Mouse (Mus musculus) spleen, adult 12 weeks (tissue): ENCODE results near the gene Nol7.

Source experiments
- DNase-seq: peaks from one replicate; pipeline ENCODE4 v3.0.0; 2022; ENCODE audit warnings: low spot score

Gene Nol7

DNA sequence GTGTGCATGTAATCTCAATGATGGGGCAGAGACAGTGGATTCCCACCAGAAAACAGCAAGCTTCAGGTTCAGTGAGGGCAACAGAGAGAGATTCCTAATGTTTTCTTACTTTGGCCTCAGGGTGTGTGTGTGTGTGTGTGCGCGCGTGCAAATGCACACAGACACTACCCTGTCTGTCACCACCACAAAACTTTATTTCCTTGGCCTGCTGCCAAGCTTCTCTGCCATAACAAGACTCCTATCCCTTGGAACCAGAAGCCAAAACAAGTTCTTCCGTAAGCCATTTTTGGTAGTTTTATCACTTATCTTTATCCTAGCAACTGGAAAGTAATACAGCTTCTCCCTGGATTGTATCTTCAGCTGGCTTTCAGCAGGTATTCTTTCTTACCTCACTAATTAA is 30.2 kb downstream of the Nol7 start:
- no peak for DNase-seq

DNA sequence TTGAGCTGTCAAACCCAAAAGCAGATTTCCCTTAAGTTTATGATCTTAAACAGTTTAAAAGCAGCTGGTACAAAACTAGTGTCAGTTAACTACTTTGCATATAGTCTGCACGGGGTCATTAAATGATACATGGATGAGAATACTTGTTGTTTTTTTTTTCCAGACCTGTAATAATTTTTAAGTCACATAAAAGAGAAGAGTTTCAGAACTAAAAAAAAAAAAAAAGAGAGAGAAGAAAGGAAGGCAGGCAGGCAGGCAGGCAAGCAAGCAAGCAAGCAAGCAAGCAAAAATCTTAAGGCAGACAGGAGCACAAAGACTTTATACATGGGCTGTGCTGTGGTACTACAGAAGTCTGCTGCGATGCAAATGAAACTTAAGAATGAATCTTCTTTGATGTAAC is 35.2 kb downstream of the Nol7 start:
- DNase-seq = no peak

DNA sequence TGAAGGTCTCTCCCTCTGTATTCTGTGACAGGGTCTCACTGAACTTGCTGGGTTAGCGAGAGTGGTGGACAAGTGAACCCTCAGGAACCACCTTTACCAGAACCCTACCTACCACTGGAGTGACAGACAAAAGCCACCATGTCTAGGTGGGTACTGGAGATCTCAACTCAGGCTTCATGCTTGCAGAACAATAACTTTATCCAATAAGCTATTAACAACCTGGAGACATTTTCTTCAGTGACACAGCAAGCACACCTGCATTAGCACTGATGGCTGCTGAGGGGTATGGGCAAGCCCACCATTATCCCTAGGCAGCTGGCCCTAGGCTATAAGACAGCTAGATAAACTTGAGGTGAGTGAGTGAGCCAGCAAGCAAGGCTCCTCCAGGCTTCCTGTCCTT is 42.2 kb downstream of the Nol7 start:
- no peak for DNase-seq

DNA sequence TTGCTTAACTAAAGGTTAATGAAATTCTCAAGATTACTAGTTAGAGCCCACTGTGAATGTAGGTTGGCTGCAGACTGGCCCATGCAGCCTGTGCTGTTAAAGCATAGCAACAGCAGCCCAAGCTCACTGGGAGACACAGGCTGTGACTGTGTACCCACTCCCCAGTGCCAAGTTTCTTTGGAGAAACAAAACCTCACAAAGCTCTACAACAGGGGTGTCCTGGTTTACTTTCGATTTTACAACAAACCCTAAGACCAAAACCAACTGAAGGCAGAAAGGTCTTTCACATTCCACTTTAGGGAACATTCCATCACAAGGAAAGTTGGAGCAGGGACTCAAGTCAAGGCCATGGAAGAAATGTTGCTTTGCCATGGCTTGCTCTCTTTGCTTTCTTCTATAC is 44.4 kb downstream of the Nol7 start:
- no peak for DNase-seq

DNA sequence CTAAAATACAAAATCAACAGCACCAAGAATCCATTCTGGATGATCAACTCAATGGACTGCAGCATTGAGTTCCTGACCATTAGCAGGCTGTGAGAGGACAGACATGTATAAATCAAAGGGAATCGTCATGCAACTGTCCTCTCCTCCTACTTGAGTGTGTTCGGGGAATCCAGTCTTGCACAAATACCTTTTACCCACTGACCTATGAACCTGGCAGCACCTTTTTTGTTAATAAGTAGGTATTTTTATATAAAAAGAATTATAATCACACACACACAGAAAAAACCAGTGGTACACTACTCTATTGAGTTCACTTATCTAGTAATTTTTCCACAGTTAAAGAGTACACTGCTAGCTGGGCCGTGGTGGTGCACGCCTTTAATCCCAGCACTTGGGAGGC is 45.5 kb downstream of the Nol7 start:
- no peak for DNase-seq

DNA sequence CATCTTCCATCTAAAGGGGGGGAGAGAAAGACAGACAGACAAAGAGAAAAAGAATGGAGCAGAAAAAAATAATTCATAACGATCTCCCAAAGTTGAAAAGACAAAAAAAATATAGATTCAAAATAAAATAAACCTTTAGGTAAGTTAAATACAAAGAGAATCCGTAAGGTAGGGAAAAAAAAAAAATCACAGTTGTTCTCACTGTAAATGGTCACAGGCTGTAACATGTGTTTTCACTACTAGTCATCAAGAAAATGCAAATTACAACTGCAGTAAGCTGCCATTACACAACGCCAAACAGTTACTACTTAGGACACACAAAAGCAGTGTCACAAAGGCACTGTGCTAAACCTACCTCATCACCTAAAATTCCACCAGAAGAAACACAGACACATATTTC is 46.5 kb downstream of the Nol7 start:
- DNase-seq = no peak

DNA sequence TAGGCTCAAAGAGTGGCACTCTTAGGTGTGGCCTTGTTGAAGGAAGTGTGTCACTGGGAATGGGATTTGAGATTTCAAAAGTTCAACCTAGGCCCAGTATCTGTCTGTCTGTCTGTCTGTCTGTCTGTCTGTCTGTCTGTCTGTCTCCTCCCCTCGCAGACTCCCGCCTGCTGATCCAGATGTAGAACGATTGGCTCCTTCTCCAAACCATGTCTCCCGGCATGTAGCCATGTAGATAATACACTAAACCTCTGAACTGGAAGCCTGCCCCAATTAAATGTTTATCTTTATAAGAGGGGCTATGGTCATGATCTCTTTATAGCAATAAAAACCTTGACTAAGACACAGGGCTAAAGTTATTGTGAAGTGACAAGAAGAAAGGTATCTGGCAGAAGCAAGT is 47.6 kb downstream of the Nol7 start:
- DNase-seq = no peak

- no peak for DNase-seq
Observed at GRCm38 (mm10) chr13:43447721-43448120, 49.5 kb downstream of the Nol7 start.

GRCm38 (mm10) chr13:43450686-43451085 is 52.5 kb downstream of the Nol7 start:
- no peak for DNase-seq

DNA sequence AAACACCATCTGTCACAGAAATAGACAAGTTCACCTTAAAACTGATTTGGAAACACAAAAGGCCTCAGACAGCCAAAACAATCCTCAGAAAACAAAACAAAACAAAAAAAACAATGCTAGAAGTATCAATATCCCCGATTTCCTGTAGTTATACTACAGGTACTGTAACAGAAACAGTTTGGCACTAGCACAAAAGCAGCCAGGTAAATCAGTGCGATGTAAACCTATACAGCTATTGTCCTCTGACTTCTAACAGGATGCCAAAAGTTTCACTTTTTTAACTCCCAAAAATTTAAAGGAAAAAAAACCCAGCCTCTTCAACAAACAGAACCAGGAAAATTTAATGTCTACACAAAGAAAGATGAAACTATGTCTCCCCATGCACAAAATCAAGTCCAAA is 54.0 kb downstream of the Nol7 start:
- DNase-seq = no peak

DNA sequence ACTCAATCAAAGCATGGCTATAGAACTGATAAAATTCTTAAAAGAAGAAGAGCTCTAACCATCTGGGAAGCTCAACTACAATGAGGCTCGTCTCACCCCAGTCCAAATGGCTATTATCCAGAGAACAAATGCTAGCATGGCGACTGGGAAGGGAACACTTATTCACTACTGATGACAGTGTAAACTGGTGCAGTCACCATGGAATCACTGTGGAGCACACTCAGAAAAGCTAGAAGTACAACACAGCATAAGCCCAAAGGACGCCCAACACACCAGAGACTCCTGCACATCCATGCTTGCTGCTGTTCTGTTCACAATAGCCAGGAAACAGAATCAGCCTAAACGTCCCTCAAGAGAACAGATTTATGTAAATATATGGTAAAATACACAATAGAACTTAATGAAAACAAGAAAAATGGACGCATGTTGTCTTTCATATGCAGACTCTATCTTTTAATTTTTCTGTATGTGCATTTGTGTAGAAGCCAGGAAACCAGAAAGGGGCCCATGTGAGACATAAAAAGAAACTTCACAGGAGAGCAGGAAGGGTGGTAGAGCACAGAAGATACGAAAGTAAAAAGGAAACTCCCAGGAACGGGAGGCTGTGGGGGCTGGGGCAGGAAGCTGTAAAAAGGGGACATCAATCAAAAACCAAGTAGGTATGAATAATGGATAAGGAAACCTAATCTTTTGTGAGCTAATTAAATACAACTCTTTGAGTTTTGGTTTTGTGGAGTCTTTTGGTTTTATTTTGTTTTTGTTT is 54.8 kb downstream of the Nol7 start:
- DNase-seq = no peak

DNA sequence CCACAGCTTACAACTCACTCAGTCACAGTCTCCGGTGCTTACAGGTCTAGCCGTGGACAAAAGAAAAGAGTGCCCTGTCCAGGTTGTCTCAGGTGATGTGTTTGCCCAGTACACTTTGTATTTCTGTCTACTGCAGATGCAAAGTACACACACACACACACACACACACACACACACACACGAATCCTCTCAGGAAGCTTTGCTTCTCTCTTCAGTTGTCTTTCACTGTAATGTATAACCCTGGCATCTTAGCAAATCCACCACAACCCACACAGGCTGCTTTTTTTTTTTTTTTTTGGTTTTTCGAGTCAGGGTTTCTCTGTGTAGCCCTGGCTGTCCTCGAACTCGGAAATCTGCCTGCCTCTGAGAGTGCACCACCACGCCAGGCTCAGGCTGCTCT is 56.2 kb downstream of the Nol7 start:
- no peak for DNase-seq
